Mouse (Mus musculus) heart, postnatal 0 days (tissue): ENCODE data around the gene Pcid2. TPM values are rescaled to one million over a fixed set of nuclear protein-coding genes. Genes with fewer than 3 reads are reported as not detected.
"Not testable (repeated sequence)": the region's sequence is repeated elsewhere in the genome, so short reads cannot be mapped to it uniquely, and the experiment has no call there.

Source experiments
- ATAC-seq: fragments of 200-750 bp; cut with Nextera tagmentation; 2 replicates; pipeline ENCODE4 v1.8.0; 2017; ENCODE audit warnings: low read depth, moderate number of reproducible peaks, moderate library complexity; ENCODE audit not compliant: insufficient read depth
- DNase-seq: peaks from one replicate; pipeline ENCODE4 v3.0.0-alpha.2; 2016; ENCODE audit warnings: low spot score
- H3K27ac ChIP-seq: fragments of 300-500 bp; sonication (generic); 2 replicates; pipeline ENCODE4 v1.5.1; 2014; ENCODE audit warnings: low read depth, mild to moderate bottlenecking
- H3K27me3 ChIP-seq: fragments of 300-500 bp; sonication (generic); 2 replicates; pipeline ENCODE4 v1.6.1; 2014; ENCODE audit warnings: low read length, mixed read lengths; ENCODE audit not compliant: control insufficient read depth, insufficient read depth
- H3K36me3 ChIP-seq: fragments of 300-500 bp; sonication (generic); replicated peaks from 2 replicates; pipeline ENCODE4 v1.6.1; 2014; ENCODE audit warnings: low read length, mixed read lengths; ENCODE audit not compliant: control insufficient read depth, insufficient read depth
- H3K4me1 ChIP-seq: fragments of 300-500 bp; sonication (generic); 2 replicates; pipeline ENCODE4 v1.6.1; 2014; ENCODE audit warnings: antibody characterized with exemption; ENCODE audit not compliant: control insufficient read depth, insufficient read depth
- H3K4me2 ChIP-seq: fragments of 300-500 bp; sonication (generic); 2 replicates; pipeline ENCODE4 v1.6.1; 2014; ENCODE audit warnings: low read depth, mild to moderate bottlenecking, low read length, moderate library complexity
- H3K4me3 ChIP-seq: fragments of 300-500 bp; sonication (generic); 2 replicates; pipeline ENCODE4 v1.5.1; 2014; ENCODE audit warnings: low read depth, low read length
- H3K9ac ChIP-seq: fragments of 300-500 bp; sonication (generic); replicated peaks from 2 replicates; pipeline ENCODE4 v1.6.1; 2014; ENCODE audit warnings: low read depth, low read length, mixed read lengths
- H3K9me3 ChIP-seq: fragments of 300-500 bp; sonication (generic); replicated peaks from 2 replicates; pipeline ENCODE4 v1.6.1; 2016; ENCODE audit warnings: low read length; ENCODE audit not compliant: control insufficient read depth
- CTCF ChIP-seq: IDR thresholded peaks from 2 replicates; pipeline ENCODE4 v1.5.1; 2016; ENCODE audit warnings: antibody characterized with exemption, control low read depth, low read depth
- EP300 ChIP-seq: IDR thresholded peaks from 2 replicates; pipeline ENCODE4 v1.6.1; 2016; ENCODE audit warnings: antibody characterized with exemption, low read depth
- WGBS: fragments of 180-500 bp; shearing (Covaris S2); extraction: QIAGEN DNeasy Blood & Tissue Kit; methylation state at CpG from one replicate; pipeline ENCODE4 v1.1.7; 2014; 5-methylcytosine and 5-hydroxymethylcytosine counted together
- polyA plus RNA-seq: library from polyadenylated mRNA; unstranded; fragments of >200 nt; fragmentation: Nextera tagmentation; extraction: Ambion mirVana; gene quantifications from 2 replicates; pipeline ENCODE4 v1.2.1, GENCODE M21; 2015
- total RNA-seq: library from RNA; depleted of rRNA; stranded (reverse); fragments of >200 nt; gene quantifications from 2 replicates; pipeline ENCODE4 v1.2.3, GENCODE M21; 2014; ENCODE audit warnings: low replicate concordance

The Pcid2 gene
- total and polyA plus RNA-seq, 2 experiments from 2014 or later = 12.4 to 13.1 TPM

- H3K36me3 ChIP-seq = peaks cover 81% of the 10 kb centered on the region
- H3K27ac ChIP-seq = no peak overlapping the region
- ATAC-seq (no peak), DNase-seq (no peak)
- H3K4me1 ChIP-seq = no peaks in the 10 kb centered on the region
- H3K9me3 ChIP-seq = no peaks in the 10 kb centered on the region
- H3K9ac ChIP-seq = no peak overlapping the region
- H3K4me2 ChIP-seq = no peak overlapping the region
- no peaks in the 10 kb centered on the region for H3K27me3 ChIP-seq
- no peak overlapping the region for H3K4me3 ChIP-seq
- TF ChIP-seq CTCF (no peak), EP300 (no peak)
- 90% methylated on average over 7 of the region's 7 CpGs for WGBS
Observed at GRCm38 (mm10) chr8:13077542-13077941, 27.7 kb downstream of the Pcid2 start.

- WGBS = 97% methylated on average over 1 of the region's 1 CpGs
- DNase-seq, H3K9me3 ChIP-seq, H3K4me3 ChIP-seq, H3K4me1 ChIP-seq, H3K9ac ChIP-seq, ATAC-seq, H3K27me3 ChIP-seq, H3K27ac ChIP-seq, H3K4me2 ChIP-seq: not testable (repeated sequence)
- H3K36me3 ChIP-seq = peaks cover 63% of the 10 kb centered on the region
Observed at GRCm38 (mm10) chr8:13075579-13075978, 29.7 kb downstream of the Pcid2 start.

- ATAC-seq (no peak), DNase-seq (no peak)
- Histone ChIP-seq H3K4me2 (no peak overlapping the region), H3K36me3 (peaks cover 57% of the 10 kb centered on the region), H3K27ac (no peak overlapping the region), H3K4me1 (no peaks in the 10 kb centered on the region), H3K4me3 (no peak overlapping the region), H3K9me3 (no peaks in the 10 kb centered on the region), H3K9ac (no peak overlapping the region), H3K27me3 (no peaks in the 10 kb centered on the region)
- no peak for TF ChIP-seq CTCF
- no peak for TF ChIP-seq EP300
- 93% methylated on average over 8 of the region's 8 CpGs for WGBS
Observed at GRCm38 (mm10) chr8:13075044-13075443, 30.2 kb downstream of the Pcid2 start.

- WGBS = 87% methylated on average over 11 of the region's 11 CpGs
- ATAC-seq (no peak), DNase-seq (no peak)
- no peaks in the 10 kb centered on the region for H3K27me3 ChIP-seq
- no peak overlapping the region for H3K4me2 ChIP-seq
- H3K27ac ChIP-seq = no peak overlapping the region
- H3K36me3 ChIP-seq = peaks cover 39% of the 10 kb centered on the region
- H3K9me3 ChIP-seq = no peaks in the 10 kb centered on the region
- H3K4me3 ChIP-seq = no peak overlapping the region
- H3K9ac ChIP-seq = no peak overlapping the region
- H3K4me1 ChIP-seq = no peaks in the 10 kb centered on the region
- TF ChIP-seq CTCF (no peak), EP300 (no peak)
Observed at GRCm38 (mm10) chr8:13073255-13073654, 32.0 kb downstream of the Pcid2 start.

GRCm38 (mm10) chr8:13063112-13063511 lies 42.1 kb downstream of the Pcid2 start:
- no peak for DNase-seq
- TF ChIP-seq EP300 (no peak), CTCF (no peak)
- Histone ChIP-seq H3K27ac (no peak overlapping the region), H3K27me3 (no peaks in the 10 kb centered on the region), H3K9ac (no peak overlapping the region), H3K4me2 (no peak overlapping the region), H3K9me3 (no peaks in the 10 kb centered on the region), H3K36me3 (no peaks in the 10 kb centered on the region), H3K4me1 (no peaks in the 10 kb centered on the region), H3K4me3 (no peak overlapping the region)
- 70% methylated on average over 16 of the region's 16 CpGs for WGBS
- no peak for ATAC-seq

GRCm38 (mm10) chr8:13060441-13061150 lies 44.7 kb downstream of the Pcid2 start, which contains the start of gene Proz:
TSS of gene Proz (plus strand) at chr8:13060914.
- H3K27me3 ChIP-seq = no peaks in the 10 kb centered on the region
- no peaks in the 10 kb centered on the region for H3K36me3 ChIP-seq
- no peak within 1 kb of the TSS for H3K27ac ChIP-seq
- no peak within 1 kb of the TSS for H3K4me2 ChIP-seq
- 67% methylated on average over 17 of the region's 17 CpGs for WGBS
- TF ChIP-seq EP300 (no peak), CTCF (no peak)
- no peak within 1 kb of the TSS for H3K4me3 ChIP-seq
- H3K9me3 ChIP-seq = no peaks in the 10 kb centered on the region
- ATAC-seq = no peak
- H3K9ac ChIP-seq = no peak within 1 kb of the TSS
- no peak for DNase-seq
- H3K4me1 ChIP-seq = no peaks in the 10 kb centered on the region
